Mouse (Mus musculus) testis, adult 2 months (tissue): ENCODE measurements around the gene Ralgapa1. TPM values are rescaled to one million over a fixed set of nuclear protein-coding genes. Genes with fewer than 3 reads are reported as not detected.
A peak's percentile ranks its signal among the peaks of the same experiment; 100 is the strongest.

ENCODE experiments used
- H3K27ac ChIP-seq: fragments of 200-500 bp; 2 replicates; pipeline ENCODE4 v1.5.1; 2012; ENCODE audit warnings: low read depth, low read length; ENCODE audit not compliant: control insufficient read depth, insufficient read depth
- H3K27me3 ChIP-seq: fragments of 200-500 bp; 2 replicates; pipeline ENCODE4 v1.6.1; 2012; ENCODE audit warnings: mild to moderate bottlenecking, low read length, moderate library complexity; ENCODE audit not compliant: control insufficient read depth, insufficient read depth
- H3K36me3 ChIP-seq: fragments of 200-500 bp; 2 replicates; pipeline ENCODE4 v1.6.1; 2012; ENCODE audit warnings: mild to moderate bottlenecking, low read length; ENCODE audit not compliant: control insufficient read depth, insufficient read depth
- H3K4me1 ChIP-seq: fragments of 200-500 bp; 2 replicates; pipeline ENCODE4 v1.6.1; 2012; ENCODE audit warnings: low read length; ENCODE audit not compliant: control insufficient read depth, insufficient read depth
- H3K4me3 ChIP-seq: fragments of 200-500 bp; 2 replicates; pipeline ENCODE4 v1.5.1; 2012; ENCODE audit warnings: low read depth, mild to moderate bottlenecking, low read length, moderate library complexity, mixed read lengths; ENCODE audit not compliant: control insufficient read depth
- CTCF ChIP-seq: fragments of 200-500 bp; IDR thresholded peaks from 2 replicates; pipeline ENCODE4 v1.5.1; 2012; ENCODE audit warnings: low read depth, mild to moderate bottlenecking, inconsistent platforms, low read length, moderate library complexity; ENCODE audit not compliant: control insufficient read depth, insufficient read depth, insufficient replicate concordance
- POLR2A ChIP-seq: fragments of 200-500 bp; IDR thresholded peaks from 2 replicates; pipeline ENCODE4 v1.6.1; 2012; ENCODE audit warnings: low read depth, mild to moderate bottlenecking, inconsistent platforms, low read length, moderate library complexity; ENCODE audit not compliant: control insufficient read depth
- polyA plus RNA-seq: library from polyadenylated mRNA; depleted of rRNA; stranded (reverse); fragments of >200 nt; gene quantifications from 2 replicates; pipeline ENCODE4 v1.2.3, GENCODE M21; 2012

Gene Ralgapa1
- polyA plus RNA-seq, 1 experiment = 35.5 TPM

DNA sequence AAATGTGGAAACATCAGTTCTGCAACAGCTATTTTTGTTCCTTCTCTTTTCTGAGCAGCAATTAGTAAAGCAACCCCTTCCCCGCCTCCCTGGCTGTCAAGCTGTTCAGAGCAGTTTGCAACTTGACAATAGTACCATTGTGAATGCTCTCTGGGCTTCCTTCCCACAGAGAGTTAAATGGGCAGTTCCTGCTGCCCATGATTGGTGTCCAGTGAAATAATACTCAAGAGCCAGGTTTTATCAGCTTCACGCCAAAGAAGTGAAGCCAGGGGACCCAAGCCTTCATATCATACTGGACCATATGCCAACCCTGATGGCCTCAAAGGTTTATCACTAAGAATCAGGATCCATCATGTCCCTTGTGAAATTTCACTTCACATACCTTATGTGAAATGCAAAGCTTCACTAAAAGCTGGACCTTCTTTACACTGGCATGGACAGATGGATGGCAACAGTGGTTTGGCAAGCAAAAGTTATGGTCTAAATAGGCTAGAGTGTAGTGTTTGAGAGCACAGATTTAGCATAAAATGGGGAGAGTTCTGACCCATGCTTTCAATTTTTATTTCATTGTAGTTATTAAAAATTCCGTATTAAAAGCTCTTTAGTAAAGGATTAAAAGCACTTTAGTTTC lies 198.2 kb downstream of the Ralgapa1 start:
- Histone ChIP-seq H3K4me1 (no peaks in the 10 kb centered on the region), H3K27me3 (no peaks in the 10 kb centered on the region), H3K4me3 (no peak overlapping the region), H3K27ac (no peak overlapping the region), H3K36me3 (no peaks in the 10 kb centered on the region)
- TF ChIP-seq CTCF (no peak), POLR2A (no peak)

DNA sequence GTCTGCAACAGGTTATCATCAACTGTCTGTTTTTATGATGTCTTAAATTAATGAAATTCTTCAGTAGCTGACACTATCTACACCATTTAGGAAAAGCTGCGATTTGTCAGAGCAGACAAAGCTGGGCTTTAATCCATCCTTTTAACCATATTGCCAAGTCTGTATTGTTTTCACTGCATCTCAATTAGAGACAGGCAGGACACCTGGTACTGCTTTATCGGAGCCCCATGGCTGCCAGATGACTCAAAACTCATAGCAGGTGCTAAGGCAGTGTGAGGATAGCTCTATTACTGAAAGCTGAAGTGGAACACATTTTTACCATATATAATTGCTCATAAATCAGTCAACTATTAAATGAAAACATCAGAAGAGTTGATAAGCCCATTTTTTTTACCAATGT lies 200.6 kb downstream of the Ralgapa1 start:
- no peak overlapping the region for H3K4me3 ChIP-seq
- H3K27me3 ChIP-seq = no peaks in the 10 kb centered on the region
- H3K4me1 ChIP-seq = no peaks in the 10 kb centered on the region
- TF ChIP-seq CTCF (no peak), POLR2A (no peak)
- H3K36me3 ChIP-seq = no peaks in the 10 kb centered on the region
- H3K27ac ChIP-seq = no peak overlapping the region

DNA sequence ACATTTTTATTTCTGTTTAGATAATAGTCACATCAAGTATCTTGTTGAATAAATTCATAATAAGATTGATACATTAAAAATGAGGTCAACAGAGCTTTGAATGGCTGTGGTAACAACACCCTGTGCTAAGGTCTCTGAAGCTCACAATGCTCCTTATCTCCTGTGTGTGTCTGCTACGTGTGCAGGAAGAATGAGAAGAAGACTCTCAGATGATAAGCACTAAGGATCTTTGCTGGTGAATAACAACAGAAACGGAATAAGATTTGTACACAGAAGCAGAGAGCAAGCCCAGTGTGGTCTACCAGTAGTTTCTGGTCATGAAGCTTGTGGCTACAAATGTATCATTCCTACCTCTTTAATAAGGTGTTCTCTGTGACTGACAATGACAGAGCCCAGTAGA lies 210.2 kb downstream of the Ralgapa1 start:
- H3K4me1 ChIP-seq = no peaks in the 10 kb centered on the region
- H3K4me3 ChIP-seq = no peak overlapping the region
- no peak overlapping the region for H3K27ac ChIP-seq
- no peaks in the 10 kb centered on the region for H3K27me3 ChIP-seq
- no peaks in the 10 kb centered on the region; the same call in 1 of the 2 replicates for H3K36me3 ChIP-seq
- TF ChIP-seq POLR2A (no peak), CTCF (no peak)

DNA sequence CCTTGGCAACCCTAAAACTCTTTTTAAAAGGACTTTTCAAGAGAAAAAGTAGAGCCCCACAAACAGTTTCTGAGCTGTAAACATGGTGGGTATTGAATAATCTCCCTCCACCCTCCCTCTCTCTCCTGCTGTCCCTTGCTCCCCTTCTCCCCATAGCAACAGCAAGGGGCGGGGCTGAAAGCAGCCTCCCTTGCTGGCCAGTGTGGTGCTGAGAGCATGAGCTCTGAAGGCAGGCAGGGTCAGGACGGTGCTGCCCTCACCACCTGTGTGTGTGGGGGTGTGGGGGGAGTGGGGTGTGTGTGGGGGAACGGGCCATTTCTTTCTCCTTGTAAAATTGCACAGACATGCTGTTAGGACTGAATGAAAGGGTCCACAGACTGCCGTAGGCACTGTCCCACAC lies 213.1 kb downstream of the Ralgapa1 start:
- no peak overlapping the region for H3K27ac ChIP-seq
- H3K4me3 ChIP-seq = no peak overlapping the region
- H3K36me3 ChIP-seq = no peaks in the 10 kb centered on the region; the same call in 1 of the 2 replicates
- H3K4me1 ChIP-seq = no peaks in the 10 kb centered on the region
- no peaks in the 10 kb centered on the region for H3K27me3 ChIP-seq
- TF ChIP-seq POLR2A (no peak), CTCF (no peak)

DNA sequence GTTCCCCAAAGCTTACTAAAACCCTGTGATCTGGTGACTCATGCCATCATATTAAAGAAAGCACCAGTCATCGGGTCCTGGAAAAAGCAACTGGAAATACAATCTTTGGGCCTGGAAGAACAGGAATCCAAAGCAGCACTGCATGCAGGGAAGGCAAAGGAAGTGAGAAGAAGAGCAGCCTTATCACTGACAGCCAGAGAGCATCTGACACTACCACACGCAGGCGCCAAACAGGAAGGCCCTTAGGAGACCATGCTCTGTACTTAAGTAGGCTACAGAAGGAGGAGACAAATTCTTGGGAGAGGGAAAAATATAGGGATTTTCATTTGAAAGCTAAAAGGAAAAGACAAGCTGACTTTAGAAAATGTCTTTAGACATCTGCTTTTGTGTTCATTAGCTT lies 216.6 kb downstream of the Ralgapa1 start:
- Histone ChIP-seq H3K27ac (no peak overlapping the region), H3K4me3 (no peak overlapping the region), H3K27me3 (no peaks in the 10 kb centered on the region), H3K36me3 (no peaks in the 10 kb centered on the region), H3K4me1 (peaks cover 16% of the 10 kb centered on the region)
- TF ChIP-seq CTCF (no peak), POLR2A (no peak)

DNA sequence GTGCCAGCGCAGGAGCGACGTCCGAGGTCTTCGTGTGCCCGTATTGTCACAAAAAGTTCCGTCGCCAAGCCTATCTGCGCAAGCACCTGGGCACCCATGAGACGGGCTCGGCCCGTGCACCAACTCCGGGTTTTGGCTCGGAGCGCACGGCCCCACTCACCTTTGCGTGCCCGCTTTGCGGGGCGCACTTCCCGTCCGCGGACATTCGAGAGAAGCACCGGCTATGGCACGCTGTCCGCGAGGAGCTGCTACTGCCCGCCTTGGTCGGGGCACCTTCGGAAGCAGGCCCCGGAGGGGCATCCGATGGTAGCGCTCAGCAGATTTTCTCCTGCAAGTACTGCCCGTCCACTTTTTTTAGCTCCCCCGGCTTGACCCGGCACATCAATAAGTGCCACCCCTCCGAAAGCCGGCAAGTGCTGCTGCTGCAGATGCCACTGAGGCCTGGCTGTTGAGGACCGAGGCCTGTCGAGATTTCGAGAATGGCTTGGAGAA lies 220.4 kb downstream of the Ralgapa1 start:
- peak overlapping the region; percentile 85 for H3K4me3 ChIP-seq
- H3K27me3 ChIP-seq = no peaks in the 10 kb centered on the region
- H3K27ac ChIP-seq = no peak overlapping the region
- peaks cover 22% of the 10 kb centered on the region for H3K4me1 ChIP-seq
- H3K36me3 ChIP-seq = no peaks in the 10 kb centered on the region
- TF ChIP-seq POLR2A (no peak), CTCF (no peak)

DNA sequence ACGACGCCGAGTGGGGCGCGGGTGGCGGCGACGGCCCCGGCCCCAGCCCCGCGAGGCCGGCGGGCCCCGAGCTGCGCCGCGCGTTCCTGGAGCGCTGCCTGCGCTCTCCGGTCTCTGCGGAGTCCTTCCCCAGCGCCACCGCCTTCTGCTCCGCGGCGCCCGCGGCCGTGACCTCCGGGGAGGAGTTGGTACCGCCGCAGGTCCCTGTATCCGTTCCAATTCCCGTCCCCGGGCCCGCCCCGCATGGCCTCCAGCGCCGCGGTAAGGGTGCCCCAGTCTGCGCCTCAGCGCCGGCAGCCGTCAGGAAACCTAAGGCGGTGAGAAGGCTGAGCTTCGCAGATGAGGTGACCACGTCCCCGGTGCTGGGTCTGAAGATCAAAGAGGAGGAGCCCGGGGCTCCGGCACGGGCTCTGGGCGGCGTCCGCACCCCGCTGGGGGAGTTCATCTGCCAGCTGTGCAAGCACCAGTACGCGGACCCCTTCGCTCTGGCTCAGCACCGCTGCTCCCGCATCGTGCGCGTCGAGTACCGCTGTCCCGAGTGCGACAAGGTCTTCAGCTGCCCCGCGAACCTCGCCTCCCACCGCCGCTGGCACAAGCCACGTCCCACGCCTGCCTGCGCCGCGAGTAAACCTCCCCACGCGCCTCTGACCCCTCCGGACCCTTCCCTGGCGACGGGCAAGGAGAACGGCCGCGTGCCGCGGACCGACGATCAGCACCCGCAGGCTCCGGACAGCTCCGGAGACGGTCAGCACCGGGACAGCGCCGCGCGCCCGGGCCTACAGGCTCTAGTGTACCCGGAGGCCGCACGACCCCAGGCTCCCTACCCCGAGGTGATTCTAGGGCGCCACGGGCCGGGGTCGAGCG lies 221.1 kb downstream of the Ralgapa1 start:
- peak overlapping the region; percentile 85 for H3K4me3 ChIP-seq
- TF ChIP-seq CTCF = no peak
- no peak for TF ChIP-seq POLR2A
- peaks cover 22% of the 10 kb centered on the region for H3K4me1 ChIP-seq
- H3K36me3 ChIP-seq = no peaks in the 10 kb centered on the region
- H3K27me3 ChIP-seq = no peaks in the 10 kb centered on the region
- no peak overlapping the region for H3K27ac ChIP-seq
